Mouse (Mus musculus) midbrain, embryonic 12.5 days (tissue): ENCODE measurements at regions not wholly inside any gene's neighbourhood (a gene's known extent, or its start where the extent isn't known, plus 50 kb on each side); places are given as distances from the start of the nearest gene placed in this dataset.

Experiments used
- ATAC-seq: fragments of 200-750 bp; cut with Nextera tagmentation; 2 replicates; pipeline ENCODE4 v1.8.0; 2017; ENCODE audit warnings: low read depth, moderate TSS enrichment, moderate library complexity; ENCODE audit not compliant: low FRiP score
- H3K27ac ChIP-seq: fragments of 300-500 bp; sonication (generic); replicated peaks from 2 replicates; pipeline ENCODE4 v1.5.1; 2016; ENCODE audit warnings: mild to moderate bottlenecking
- H3K27me3 ChIP-seq: fragments of 300-500 bp; sonication (generic); 2 replicates; pipeline ENCODE4 v1.6.1; 2016; ENCODE audit warnings: mild to moderate bottlenecking
- H3K36me3 ChIP-seq: fragments of 300-500 bp; sonication (generic); 2 replicates; pipeline ENCODE4 v1.6.1; 2016
- H3K4me1 ChIP-seq: fragments of 300-500 bp; sonication (generic); 2 replicates; pipeline ENCODE4 v1.6.1; 2016
- H3K4me2 ChIP-seq: fragments of 300-500 bp; sonication (generic); replicated peaks from 2 replicates; pipeline ENCODE4 v1.6.1; 2016; ENCODE audit warnings: mild to moderate bottlenecking, moderate library complexity
- H3K4me3 ChIP-seq: fragments of 300-500 bp; sonication (generic); 2 replicates; pipeline ENCODE4 v1.5.1; 2016; ENCODE audit warnings: mild to moderate bottlenecking
- H3K9ac ChIP-seq: fragments of 300-500 bp; sonication (generic); replicated peaks from 2 replicates; pipeline ENCODE4 v1.6.1; 2016; ENCODE audit warnings: mild to moderate bottlenecking, moderate library complexity
- H3K9me3 ChIP-seq: fragments of 300-500 bp; sonication (generic); 2 replicates; pipeline ENCODE4 v1.6.1; 2016; ENCODE audit warnings: mild to moderate bottlenecking
- WGBS: fragments of 180-500 bp; shearing (Covaris S2); methylation state at CpG from one replicate; pipeline ENCODE4 v1.1.7; 2016; 5-methylcytosine and 5-hydroxymethylcytosine counted together

DNA sequence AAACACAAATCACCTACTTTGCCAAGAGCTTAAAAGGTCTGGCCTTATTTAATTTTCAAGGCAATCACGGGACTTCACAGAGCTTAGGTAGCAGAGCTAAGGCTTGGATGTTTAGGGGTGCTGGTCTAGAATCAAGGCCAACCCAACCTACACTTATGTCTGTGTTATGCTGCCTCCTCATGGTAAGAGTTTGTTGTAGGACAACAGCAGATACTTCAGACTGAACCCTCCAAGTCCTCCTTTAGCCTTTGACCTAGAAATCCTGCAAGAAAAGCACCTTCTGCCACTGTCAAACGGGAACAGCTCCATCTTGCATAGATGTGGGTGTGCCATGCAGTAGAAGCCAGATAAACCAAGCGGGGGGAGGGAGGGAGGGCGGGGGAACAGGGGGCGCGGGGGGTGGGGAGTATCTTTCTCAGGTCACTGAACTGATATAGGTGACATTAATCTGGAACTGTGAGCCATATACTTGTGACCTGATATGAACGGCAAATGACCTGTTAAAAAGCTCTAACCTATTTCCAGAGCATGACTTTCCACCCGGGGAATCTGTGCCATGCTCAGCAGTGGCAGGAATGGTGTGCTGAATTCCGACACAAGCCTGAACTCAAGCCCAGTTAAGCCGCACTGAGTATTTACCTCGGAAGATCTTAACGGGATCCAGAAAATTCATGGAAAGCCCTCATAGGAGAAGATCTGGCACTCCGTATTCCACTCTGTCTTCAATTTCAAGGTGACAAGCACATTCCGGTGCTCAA, 838.3 kb downstream of the Gsdmc2 start:
- H3K9ac ChIP-seq, result no peak overlapping the region
- H3K36me3 ChIP-seq, result no peaks in the 10 kb centered on the region
- ATAC-seq, result no peak
- no peaks in the 10 kb centered on the region for H3K27me3 ChIP-seq
- no peak overlapping the region for H3K27ac ChIP-seq
- H3K4me3 ChIP-seq, result no peak overlapping the region
- no peaks in the 10 kb centered on the region for H3K4me1 ChIP-seq
- H3K9me3 ChIP-seq, result no peaks in the 10 kb centered on the region
- 87% methylated on average over 14 of the region's 14 CpGs for WGBS
- H3K4me2 ChIP-seq, result no peak overlapping the region

DNA sequence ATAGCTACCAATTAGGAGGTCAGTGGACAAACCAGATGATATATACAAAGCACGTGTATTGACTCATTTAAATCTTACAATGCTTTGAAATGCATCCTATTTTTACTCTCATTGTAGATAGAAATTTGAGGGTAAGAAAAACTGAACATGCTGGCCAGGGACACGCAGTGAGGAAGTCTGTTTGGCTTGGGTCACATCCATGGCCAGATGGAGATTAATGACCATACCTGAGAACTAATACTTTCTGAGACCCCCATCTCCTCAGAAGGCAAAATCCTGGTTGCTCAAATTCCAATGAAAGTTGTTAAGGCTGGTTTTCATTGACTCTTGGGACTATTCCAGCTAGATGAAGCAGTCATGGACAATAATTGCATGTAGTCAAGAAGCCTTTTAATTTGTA, 850.3 kb downstream of the Gsdmc2 start:
- 93% methylated on average over 2 of the region's 2 CpGs for WGBS
- H3K27ac ChIP-seq, result no peak overlapping the region

DNA sequence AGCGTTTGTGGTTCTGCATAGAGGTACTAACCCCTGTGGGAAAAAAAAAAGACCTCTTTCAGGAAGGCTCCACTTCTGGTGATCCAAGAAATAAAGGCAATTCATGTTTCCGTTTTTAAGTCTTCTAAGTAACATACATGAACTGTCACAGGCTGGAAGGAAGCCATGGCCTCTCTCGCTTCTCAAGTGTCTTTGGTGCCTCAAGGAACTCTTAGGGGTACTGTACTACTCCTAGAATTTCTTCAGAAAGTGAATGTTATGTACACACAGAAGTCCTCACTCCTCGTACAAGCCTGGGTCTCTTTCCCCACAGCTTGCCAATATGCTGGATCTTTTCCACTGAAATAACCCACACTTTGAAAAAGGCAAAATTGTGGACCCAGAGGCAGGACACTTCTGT, 858.1 kb downstream of the Gsdmc2 start:
- H3K4me3 ChIP-seq, result no peak overlapping the region
- no peaks in the 10 kb centered on the region for H3K9me3 ChIP-seq
- 83% methylated on average over 4 of the region's 4 CpGs for WGBS
- H3K27me3 ChIP-seq, result no peaks in the 10 kb centered on the region
- H3K4me1 ChIP-seq, result no peaks in the 10 kb centered on the region
- H3K9ac ChIP-seq, result no peak overlapping the region
- H3K27ac ChIP-seq, result no peak overlapping the region
- no peak for ATAC-seq
- no peaks in the 10 kb centered on the region for H3K36me3 ChIP-seq
- H3K4me2 ChIP-seq, result no peak overlapping the region

More for the DNA sequence above, 850.3 kb downstream of the Gsdmc2 start:
- Histone ChIP-seq H3K9me3 (no peaks in the 10 kb centered on the region), H3K9ac (no peak overlapping the region), H3K4me3 (no peak overlapping the region), H3K27me3 (no peaks in the 10 kb centered on the region), H3K4me2 (no peak overlapping the region), H3K36me3 (no peaks in the 10 kb centered on the region), H3K4me1 (no peaks in the 10 kb centered on the region)
- no peak for ATAC-seq

- no peak overlapping the region for H3K4me3 ChIP-seq
- H3K4me2 ChIP-seq, result no peak overlapping the region
- H3K9ac ChIP-seq, result no peak overlapping the region
- no peaks in the 10 kb centered on the region for H3K27me3 ChIP-seq
- ATAC-seq, result no peak
- no peaks in the 10 kb centered on the region for H3K4me1 ChIP-seq
- H3K36me3 ChIP-seq, result no peaks in the 10 kb centered on the region
- no peak overlapping the region for H3K27ac ChIP-seq
- WGBS, result 77% methylated on average over 7 of the region's 7 CpGs
- H3K9me3 ChIP-seq, result no peaks in the 10 kb centered on the region
Measured at GRCm38 (mm10) chr15:62986147-62986546, 858.8 kb downstream of the Gsdmc2 start.

DNA sequence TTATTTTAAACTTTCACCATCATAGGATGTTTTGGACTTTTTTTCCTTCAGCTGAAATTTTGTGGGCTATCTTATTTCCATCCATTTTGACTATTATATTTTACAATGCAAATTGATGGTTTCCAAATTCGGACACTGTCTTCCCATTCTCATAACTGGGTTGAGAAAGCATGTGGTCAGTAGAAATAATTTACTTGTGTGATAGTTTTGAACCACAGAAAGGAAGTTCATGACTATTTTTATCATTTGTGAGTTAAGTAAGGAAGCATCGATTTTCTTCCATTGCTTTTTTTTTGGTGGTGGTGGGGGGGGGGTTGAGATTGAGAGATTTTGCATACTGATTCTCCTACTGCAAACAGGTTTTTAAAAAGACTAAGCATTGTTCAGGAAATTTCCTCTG, 874.4 kb downstream of the Gsdmc2 start:
- Histone ChIP-seq H3K9ac (no peak overlapping the region), H3K9me3 (no peaks in the 10 kb centered on the region), H3K36me3 (no peaks in the 10 kb centered on the region), H3K27ac (no peak overlapping the region), H3K27me3 (no peaks in the 10 kb centered on the region), H3K4me3 (no peak overlapping the region), H3K4me2 (no peak overlapping the region), H3K4me1 (no peaks in the 10 kb centered on the region)
- 94% methylated on average over 2 of the region's 2 CpGs for WGBS
- ATAC-seq, result no peak

- Histone ChIP-seq H3K4me3 (no peak overlapping the region), H3K9ac (no peak overlapping the region), H3K36me3 (no peaks in the 10 kb centered on the region), H3K4me1 (no peaks in the 10 kb centered on the region), H3K4me2 (no peak overlapping the region), H3K27me3 (peaks cover 4% of the 10 kb centered on the region; the same call in 1 of the 2 replicates), H3K27ac (no peak overlapping the region), H3K9me3 (no peaks in the 10 kb centered on the region)
- ATAC-seq, result no peak
- WGBS, result 86% methylated on average over 5 of the region's 5 CpGs
Measured at GRCm38 (mm10) chr15:62962681-62963080, 882.3 kb downstream of the Gsdmc2 start.

GRCm38 (mm10) chr15:62960623-62961022, 884.4 kb downstream of the Gsdmc2 start:
- Histone ChIP-seq H3K27me3 (peaks cover 4% of the 10 kb centered on the region), H3K27ac (no peak overlapping the region), H3K4me2 (no peak overlapping the region), H3K4me3 (no peak overlapping the region), H3K4me1 (no peaks in the 10 kb centered on the region), H3K9me3 (no peaks in the 10 kb centered on the region), H3K36me3 (no peaks in the 10 kb centered on the region), H3K9ac (no peak overlapping the region)
- ATAC-seq, result no peak
- 86% methylated on average over 1 of the region's 1 CpGs for WGBS

- Histone ChIP-seq H3K9ac (no peak overlapping the region), H3K27me3 (peaks cover 11% of the 10 kb centered on the region), H3K4me3 (no peak overlapping the region), H3K4me1 (no peaks in the 10 kb centered on the region), H3K36me3 (no peaks in the 10 kb centered on the region), H3K27ac (no peak overlapping the region), H3K9me3 (no peaks in the 10 kb centered on the region), H3K4me2 (no peak overlapping the region)
- 89% methylated on average over 2 of the region's 2 CpGs for WGBS
- no peak for ATAC-seq
Measured at GRCm38 (mm10) chr15:62958506-62959330, 886.3 kb downstream of the Gsdmc2 start.

GRCm38 (mm10) chr15:62954889-62955288, 890.1 kb downstream of the Gsdmc2 start:
- 82% methylated on average over 1 of the region's 1 CpGs for WGBS
- H3K4me3 ChIP-seq, result no peak overlapping the region

GRCm38 (mm10) chr15:62954322-62954820, 890.6 kb downstream of the Gsdmc2 start:
- Histone ChIP-seq H3K27ac (no peak overlapping the region), H3K4me2 (no peak overlapping the region), H3K9ac (no peak overlapping the region), H3K4me3 (no peak overlapping the region), H3K27me3 (peaks cover 8% of the 10 kb centered on the region), H3K36me3 (no peaks in the 10 kb centered on the region), H3K4me1 (no peaks in the 10 kb centered on the region), H3K9me3 (no peaks in the 10 kb centered on the region)
- no peak for ATAC-seq
- 67% methylated on average over 9 of the region's 9 CpGs for WGBS

More at GRCm38 (mm10) chr15:62954889-62955288, 890.1 kb downstream of the Gsdmc2 start:
- Histone ChIP-seq H3K4me2 (no peak overlapping the region), H3K27me3 (peaks cover 11% of the 10 kb centered on the region), H3K27ac (no peak overlapping the region), H3K4me1 (no peaks in the 10 kb centered on the region), H3K36me3 (no peaks in the 10 kb centered on the region), H3K9me3 (no peaks in the 10 kb centered on the region), H3K9ac (no peak overlapping the region)
- ATAC-seq, result no peak

- no peak for ATAC-seq
- Histone ChIP-seq H3K27ac (no peak overlapping the region), H3K4me1 (no peaks in the 10 kb centered on the region), H3K36me3 (no peaks in the 10 kb centered on the region), H3K4me3 (no peak overlapping the region), H3K4me2 (no peak overlapping the region), H3K27me3 (peaks cover 7% of the 10 kb centered on the region), H3K9me3 (no peaks in the 10 kb centered on the region), H3K9ac (no peak overlapping the region)
- 60% methylated on average over 6 of the region's 6 CpGs for WGBS
Measured at GRCm38 (mm10) chr15:62953215-62953941, 891.6 kb downstream of the Gsdmc2 start.
